Mouse (Mus musculus) left cerebral cortex, adult 11 months (tissue): ENCODE results near the gene Palm2.
A peak's percentile ranks its signal among the peaks of the same experiment; 100 is the strongest.

Experiments used
- DNase-seq: peaks from one replicate; pipeline ENCODE4 v3.0.0; 2022; ENCODE audit warnings: low spot score

Palm2 gene

GRCm38 (mm10) chr4:57672996-57673906 lies 239.2 kb downstream of the Palm2 start:
- DNase-seq: peak; percentile 68

GRCm38 (mm10) chr4:57674351-57674750 lies 240.3 kb downstream of the Palm2 start:
- DNase-seq: no peak

- no peak for DNase-seq
These were observed 241.3 kb downstream of the Palm2 start for GRCm38 (mm10) chr4:57675387-57675786.

- DNase-seq: no peak
These were observed 243.9 kb downstream of the Palm2 start for GRCm38 (mm10) chr4:57677916-57678315.

GRCm38 (mm10) chr4:57678991-57679457 lies 245.0 kb downstream of the Palm2 start:
- no peak for DNase-seq

GRCm38 (mm10) chr4:57680186-57680585 lies 246.1 kb downstream of the Palm2 start:
- DNase-seq: no peak

GRCm38 (mm10) chr4:57681511-57681910 lies 247.5 kb downstream of the Palm2 start:
- DNase-seq: no peak

GRCm38 (mm10) chr4:57682341-57682740 lies 248.3 kb downstream of the Palm2 start:
- no peak for DNase-seq

- DNase-seq: no peak
These were observed 248.9 kb downstream of the Palm2 start for GRCm38 (mm10) chr4:57682944-57683343.

GRCm38 (mm10) chr4:57684676-57685215 lies 250.7 kb downstream of the Palm2 start:
- no peak for DNase-seq

- DNase-seq: no peak
These were observed 252.7 kb downstream of the Palm2 start for GRCm38 (mm10) chr4:57686736-57687135.

GRCm38 (mm10) chr4:57687583-57687982 lies 253.5 kb downstream of the Palm2 start:
- DNase-seq: no peak

GRCm38 (mm10) chr4:57688131-57688530 lies 254.1 kb downstream of the Palm2 start:
- no peak for DNase-seq

- no peak for DNase-seq
These were observed 256.0 kb downstream of the Palm2 start for GRCm38 (mm10) chr4:57690001-57690400.

- DNase-seq: no peak
These were observed 256.8 kb downstream of the Palm2 start for GRCm38 (mm10) chr4:57690805-57691204.

GRCm38 (mm10) chr4:57694356-57695136 lies 260.5 kb downstream of the Palm2 start:
- no peak for DNase-seq

- no peak for DNase-seq
These were observed 262.9 kb downstream of the Palm2 start for GRCm38 (mm10) chr4:57696955-57697354.

GRCm38 (mm10) chr4:57697918-57698611 lies 264.0 kb downstream of the Palm2 start:
- DNase-seq: no peak

- DNase-seq: no peak
These were observed 267.5 kb downstream of the Palm2 start for GRCm38 (mm10) chr4:57701576-57701975.

- no peak for DNase-seq
These were observed 269.8 kb downstream of the Palm2 start for GRCm38 (mm10) chr4:57703574-57704470.

GRCm38 (mm10) chr4:57704575-57704974 lies 270.5 kb downstream of the Palm2 start:
- DNase-seq: no peak
